Mouse (Mus musculus): ENCODE results near the gene Ces1b. TPM values are rescaled to one million over a fixed set of nuclear protein-coding genes. Genes with fewer than 3 reads are reported as not detected.

The Ces1b gene
- not detected in 2 replicates for polyA plus RNA-seq (2015; fragmentation: Nextera tagmentation; extraction: Ambion mirVana)

GRCm38 (mm10) chr8:93079887-93080286 lies at the start of gene Ces1b:
TSS of gene Ces1b (minus strand) at chr8:93080017.
- no peak within 1 kb of the TSS for H3K27ac ChIP-seq (ENCODE audit: low read length)
- no peak for ATAC-seq
- no peaks in the 10 kb centered on the region for H3K4me1 ChIP-seq (ENCODE audit: control insufficient read depth, insufficient read depth, low read length)
- H3K9me3 ChIP-seq (replicated peaks; ENCODE audit: control insufficient read depth, low read length, poor library complexity, severe bottlenecking): no peaks in the 10 kb centered on the region
- 76% methylated on average over 2 of the region's 2 CpGs for WGBS
- H3K9ac ChIP-seq (ENCODE audit: low read depth, low read length): no peak within 1 kb of the TSS
- H3K27me3 ChIP-seq (ENCODE audit: control insufficient read depth, insufficient read depth, low read depth, low read length): no peaks in the 10 kb centered on the region
- H3K4me2 ChIP-seq (ENCODE audit: low read length): no peak within 1 kb of the TSS
- no peak within 1 kb of the TSS for H3K4me3 ChIP-seq (ENCODE audit: low read depth, low read length)
- H3K36me3 ChIP-seq (ENCODE audit: control insufficient read depth, insufficient read depth, low read length): no peaks in the 10 kb centered on the region

- no peaks in the 10 kb centered on the region for H3K9me3 ChIP-seq (replicated peaks; ENCODE audit: control insufficient read depth, low read length, poor library complexity, severe bottlenecking)
Measured at GRCm38 (mm10) chr8:93126476-93126875, 46.7 kb upstream of the Ces1b start.

GRCm38 (mm10) chr8:93122005-93122404 lies 42.2 kb upstream of the Ces1b start:
- Histone ChIP-seq H3K9ac (ENCODE audit: low read depth, low read length) (no peak overlapping the region), H3K4me3 (ENCODE audit: low read depth, low read length) (no peak overlapping the region), H3K27me3 (ENCODE audit: control insufficient read depth, insufficient read depth, low read depth, low read length) (no peaks in the 10 kb centered on the region), H3K9me3 (replicated peaks; ENCODE audit: control insufficient read depth, low read length, poor library complexity, severe bottlenecking) (no peaks in the 10 kb centered on the region), H3K27ac (ENCODE audit: low read length) (no peak overlapping the region), H3K4me1 (ENCODE audit: control insufficient read depth, insufficient read depth, low read length) (no peaks in the 10 kb centered on the region), H3K4me2 (ENCODE audit: low read length) (no peak overlapping the region), H3K36me3 (ENCODE audit: control insufficient read depth, insufficient read depth, low read length) (no peaks in the 10 kb centered on the region)
- WGBS: 98% methylated on average over 1 of the region's 1 CpGs
- ATAC-seq: no peak

More at GRCm38 (mm10) chr8:93126476-93126875, 46.7 kb upstream of the Ces1b start:
- Histone ChIP-seq H3K4me1 (ENCODE audit: control insufficient read depth, insufficient read depth, low read length) (no peaks in the 10 kb centered on the region), H3K4me2 (ENCODE audit: low read length) (no peak overlapping the region), H3K27me3 (ENCODE audit: control insufficient read depth, insufficient read depth, low read depth, low read length) (no peaks in the 10 kb centered on the region), H3K36me3 (ENCODE audit: control insufficient read depth, insufficient read depth, low read length) (no peaks in the 10 kb centered on the region), H3K9ac (ENCODE audit: low read depth, low read length) (no peak overlapping the region), H3K27ac (ENCODE audit: low read length) (no peak overlapping the region), H3K4me3 (ENCODE audit: low read depth, low read length) (no peak overlapping the region)
- no peak for ATAC-seq
- 74% methylated on average over 2 of the region's 2 CpGs for WGBS

GRCm38 (mm10) chr8:93095376-93095775 lies 15.6 kb upstream of the Ces1b start:
- Histone ChIP-seq H3K27me3 (ENCODE audit: control insufficient read depth, insufficient read depth, low read depth, low read length) (no peaks in the 10 kb centered on the region), H3K27ac (ENCODE audit: low read length) (no peak overlapping the region), H3K9me3 (replicated peaks; ENCODE audit: control insufficient read depth, low read length, poor library complexity, severe bottlenecking) (no peaks in the 10 kb centered on the region), H3K4me1 (ENCODE audit: control insufficient read depth, insufficient read depth, low read length) (no peaks in the 10 kb centered on the region), H3K36me3 (ENCODE audit: control insufficient read depth, insufficient read depth, low read length) (no peaks in the 10 kb centered on the region), H3K9ac (ENCODE audit: low read depth, low read length) (no peak overlapping the region), H3K4me3 (ENCODE audit: low read depth, low read length) (no peak overlapping the region), H3K4me2 (ENCODE audit: low read length) (no peak overlapping the region)
- ATAC-seq: no peak

GRCm38 (mm10) chr8:93091324-93091723 lies 11.5 kb upstream of the Ces1b start:
- no peaks in the 10 kb centered on the region for H3K27me3 ChIP-seq (ENCODE audit: control insufficient read depth, insufficient read depth, low read depth, low read length)
- H3K36me3 ChIP-seq (ENCODE audit: control insufficient read depth, insufficient read depth, low read length): no peaks in the 10 kb centered on the region
- no peak for ATAC-seq
- no peak overlapping the region for H3K27ac ChIP-seq (ENCODE audit: low read length)
- 76% methylated on average over 1 of the region's 1 CpGs for WGBS
- H3K4me1 ChIP-seq (ENCODE audit: control insufficient read depth, insufficient read depth, low read length): peaks cover 3% of the 10 kb centered on the region
- no peak overlapping the region for H3K4me2 ChIP-seq (ENCODE audit: low read length)
- H3K9ac ChIP-seq (ENCODE audit: low read depth, low read length): no peak overlapping the region
- H3K9me3 ChIP-seq (replicated peaks; ENCODE audit: control insufficient read depth, low read length, poor library complexity, severe bottlenecking): no peaks in the 10 kb centered on the region
- no peak overlapping the region for H3K4me3 ChIP-seq (ENCODE audit: low read depth, low read length)

- Histone ChIP-seq H3K27me3 (ENCODE audit: control insufficient read depth, insufficient read depth, low read depth, low read length) (no peaks in the 10 kb centered on the region), H3K4me2 (ENCODE audit: low read length) (no peak overlapping the region), H3K9ac (ENCODE audit: low read depth, low read length) (no peak overlapping the region), H3K4me3 (ENCODE audit: low read depth, low read length) (no peak overlapping the region), H3K4me1 (ENCODE audit: control insufficient read depth, insufficient read depth, low read length) (peaks cover 3% of the 10 kb centered on the region), H3K27ac (ENCODE audit: low read length) (no peak overlapping the region), H3K36me3 (ENCODE audit: control insufficient read depth, insufficient read depth, low read length) (no peaks in the 10 kb centered on the region), H3K9me3 (replicated peaks; ENCODE audit: control insufficient read depth, low read length, poor library complexity, severe bottlenecking) (no peaks in the 10 kb centered on the region)
- no peak for ATAC-seq
- WGBS: 5% methylated on average over 2 of the region's 2 CpGs
Measured at GRCm38 (mm10) chr8:93088686-93089122, 8.9 kb upstream of the Ces1b start.

GRCm38 (mm10) chr8:93088193-93088592 lies 8.4 kb upstream of the Ces1b start:
- 29% methylated on average over 7 of the region's 7 CpGs for WGBS
- peaks cover 3% of the 10 kb centered on the region for H3K4me1 ChIP-seq (ENCODE audit: control insufficient read depth, insufficient read depth, low read length)
- H3K36me3 ChIP-seq (ENCODE audit: control insufficient read depth, insufficient read depth, low read length): no peaks in the 10 kb centered on the region
- no peak overlapping the region for H3K27ac ChIP-seq (ENCODE audit: low read length)
- no peak overlapping the region for H3K4me2 ChIP-seq (ENCODE audit: low read length)
- no peak for ATAC-seq
- no peak overlapping the region for H3K9ac ChIP-seq (ENCODE audit: low read depth, low read length)
- H3K4me3 ChIP-seq (ENCODE audit: low read depth, low read length): no peak overlapping the region
- H3K9me3 ChIP-seq (replicated peaks; ENCODE audit: control insufficient read depth, low read length, poor library complexity, severe bottlenecking): no peaks in the 10 kb centered on the region
- H3K27me3 ChIP-seq (ENCODE audit: control insufficient read depth, insufficient read depth, low read depth, low read length): no peaks in the 10 kb centered on the region

- no peak overlapping the region for H3K9ac ChIP-seq (ENCODE audit: low read depth, low read length)
- no peak for ATAC-seq
- no peaks in the 10 kb centered on the region for H3K27me3 ChIP-seq (ENCODE audit: control insufficient read depth, insufficient read depth, low read depth, low read length)
- no peak overlapping the region for H3K4me2 ChIP-seq (ENCODE audit: low read length)
- H3K9me3 ChIP-seq (replicated peaks; ENCODE audit: control insufficient read depth, low read length, poor library complexity, severe bottlenecking): no peaks in the 10 kb centered on the region
- no peaks in the 10 kb centered on the region for H3K36me3 ChIP-seq (ENCODE audit: control insufficient read depth, insufficient read depth, low read length)
- no peaks in the 10 kb centered on the region for H3K4me1 ChIP-seq (ENCODE audit: control insufficient read depth, insufficient read depth, low read length)
- no peak overlapping the region for H3K4me3 ChIP-seq (ENCODE audit: low read depth, low read length)
- no peak overlapping the region for H3K27ac ChIP-seq (ENCODE audit: low read length)
- 95% methylated on average over 4 of the region's 4 CpGs for WGBS
Measured at GRCm38 (mm10) chr8:93075251-93075650, 4.6 kb downstream of the Ces1b start.

- no peaks in the 10 kb centered on the region for H3K4me1 ChIP-seq (ENCODE audit: control insufficient read depth, insufficient read depth, low read length)
- no peak overlapping the region for H3K9ac ChIP-seq (ENCODE audit: low read depth, low read length)
- H3K36me3 ChIP-seq (ENCODE audit: control insufficient read depth, insufficient read depth, low read length): no peaks in the 10 kb centered on the region
- no peaks in the 10 kb centered on the region for H3K27me3 ChIP-seq (ENCODE audit: control insufficient read depth, insufficient read depth, low read depth, low read length)
- no peaks in the 10 kb centered on the region for H3K9me3 ChIP-seq (replicated peaks; ENCODE audit: control insufficient read depth, low read length, poor library complexity, severe bottlenecking)
- H3K4me2 ChIP-seq (ENCODE audit: low read length): no peak overlapping the region
- 77% methylated on average over 3 of the region's 3 CpGs for WGBS
- ATAC-seq: no peak
- H3K27ac ChIP-seq (ENCODE audit: low read length): no peak overlapping the region
- no peak overlapping the region for H3K4me3 ChIP-seq (ENCODE audit: low read depth, low read length)
Measured at GRCm38 (mm10) chr8:93063416-93064117, 16.2 kb downstream of the Ces1b start.
